Mouse (Mus musculus) CD4-positive, CD25-positive, alpha-beta regulatory T cell, adult 2 months (primary cell): Measurements from ENCODE around the gene Kansl1l.
"Not testable (repeated sequence)": the region's sequence is repeated elsewhere in the genome, so short reads cannot be mapped to it uniquely, and the experiment has no call there.

Experiments
- DNase-seq: peaks from one replicate; pipeline ENCODE4 v3.0.0-alpha.2; 2012; ENCODE audit warnings: low read depth, low spot score

Kansl1l gene

DNA sequence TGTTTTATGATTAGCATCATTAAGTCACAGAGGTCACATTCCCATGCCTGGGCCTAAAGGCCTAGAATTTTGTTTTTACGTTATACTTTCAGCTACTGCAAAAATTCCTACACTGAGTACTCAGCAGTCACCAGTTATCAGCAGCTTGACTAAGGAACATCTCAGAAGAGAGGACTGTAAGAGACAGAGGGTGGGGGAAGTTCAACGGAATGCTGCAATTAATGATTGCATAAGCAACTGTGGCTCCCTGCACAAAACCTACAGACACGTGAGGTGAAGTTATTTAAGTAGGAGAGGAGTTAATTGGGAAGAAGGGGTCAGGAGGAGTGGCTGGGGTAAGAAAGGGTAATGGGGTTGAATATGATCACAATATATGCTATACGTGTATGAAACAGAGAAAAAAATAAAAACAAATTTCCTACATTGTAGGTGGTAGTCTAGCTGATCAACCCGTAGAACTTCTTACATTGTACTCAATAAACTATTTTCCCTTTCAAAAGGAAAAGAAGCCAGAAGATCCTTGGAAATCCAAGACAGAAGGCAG lies 117.1 kb downstream of the Kansl1l start:
- no peak for DNase-seq

DNA sequence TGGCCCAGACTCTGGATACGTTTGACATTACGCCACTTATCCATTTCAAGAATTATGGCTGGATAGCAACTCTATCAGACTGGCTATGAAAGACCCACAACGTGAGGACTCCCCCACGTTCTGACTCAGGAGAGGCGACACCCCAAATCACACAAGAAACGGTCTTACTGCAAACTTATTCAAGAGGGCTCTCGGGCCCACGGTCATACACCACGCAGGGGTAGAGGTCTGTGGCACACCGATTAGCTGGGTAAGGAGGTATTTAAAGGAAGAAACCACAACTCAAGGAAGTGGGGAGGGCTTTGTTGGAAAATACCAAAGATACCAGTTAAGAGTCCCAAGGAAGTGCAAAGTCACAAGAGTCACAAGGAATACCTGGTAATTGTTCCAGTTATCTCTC lies 117.7 kb downstream of the Kansl1l start:
- DNase-seq, result not testable (repeated sequence)

DNA sequence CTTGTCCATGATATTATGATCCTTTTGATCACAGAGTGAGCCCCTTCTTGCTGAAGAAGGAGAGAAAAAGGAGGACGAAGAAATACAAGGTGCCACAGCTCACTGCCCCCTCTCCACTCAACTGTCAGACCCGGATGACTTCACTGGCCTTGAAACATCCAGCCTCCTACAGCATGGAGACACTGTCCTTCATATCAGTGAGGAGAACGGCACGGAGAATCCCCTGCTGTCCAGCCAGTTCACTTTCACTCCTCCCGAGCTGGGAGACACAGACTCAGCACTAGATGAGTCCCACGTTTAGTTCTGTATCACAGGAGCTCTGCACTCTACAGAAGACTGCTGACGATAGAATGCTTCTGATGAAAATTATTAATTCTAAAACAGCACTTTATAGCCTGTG lies 122.1 kb downstream of the Kansl1l start:
- DNase-seq, result no peak

DNA sequence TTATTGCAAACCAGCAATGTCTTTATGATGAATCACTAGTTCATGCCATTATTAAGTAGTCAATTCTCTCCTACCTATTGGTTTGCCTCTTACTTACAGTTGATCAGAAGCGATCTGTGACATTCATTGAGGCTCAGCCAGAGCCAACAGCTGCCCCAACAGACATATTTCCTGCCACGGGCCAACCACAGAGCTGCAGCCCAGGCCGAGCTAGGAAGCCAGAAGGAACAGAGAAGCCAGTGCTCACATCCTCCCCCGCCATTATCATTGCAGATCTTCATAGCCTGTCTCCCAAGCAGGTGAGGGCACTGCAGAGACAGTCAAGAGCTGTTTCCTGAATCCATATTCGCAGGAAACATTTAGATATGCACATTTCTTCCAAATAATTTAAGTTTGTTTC lies 123.1 kb downstream of the Kansl1l start:
- DNase-seq, result no peak

DNA sequence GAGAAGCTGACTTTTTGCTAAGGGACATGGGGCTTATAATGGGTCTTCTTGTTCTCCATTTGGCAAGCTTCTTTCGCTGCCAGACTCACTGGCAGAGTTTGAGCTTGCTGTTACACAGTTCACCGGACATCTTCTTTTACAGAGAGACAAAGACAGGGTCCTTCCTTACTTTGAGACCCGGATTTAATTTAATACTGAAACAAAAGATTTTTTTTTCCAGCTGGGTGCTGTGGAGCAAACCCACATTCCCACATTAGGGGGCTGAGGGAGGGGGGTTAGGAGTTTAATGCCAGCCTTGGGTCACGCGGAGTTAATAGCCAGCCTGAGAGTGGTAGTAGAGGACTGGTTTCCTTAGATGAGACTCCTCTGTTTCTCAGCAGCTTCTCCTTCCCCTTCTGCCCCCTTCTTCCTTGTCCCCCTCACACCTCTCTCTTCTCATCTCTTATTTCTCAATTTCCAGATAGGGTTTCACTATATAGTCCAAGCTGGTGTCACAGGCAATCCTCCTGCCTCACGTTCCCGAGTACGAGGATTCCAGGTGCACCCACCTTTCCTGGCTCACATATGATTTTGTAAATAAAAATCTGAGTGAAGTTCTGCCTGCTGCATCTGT lies 124.5 kb downstream of the Kansl1l start:
- no peak for DNase-seq

DNA sequence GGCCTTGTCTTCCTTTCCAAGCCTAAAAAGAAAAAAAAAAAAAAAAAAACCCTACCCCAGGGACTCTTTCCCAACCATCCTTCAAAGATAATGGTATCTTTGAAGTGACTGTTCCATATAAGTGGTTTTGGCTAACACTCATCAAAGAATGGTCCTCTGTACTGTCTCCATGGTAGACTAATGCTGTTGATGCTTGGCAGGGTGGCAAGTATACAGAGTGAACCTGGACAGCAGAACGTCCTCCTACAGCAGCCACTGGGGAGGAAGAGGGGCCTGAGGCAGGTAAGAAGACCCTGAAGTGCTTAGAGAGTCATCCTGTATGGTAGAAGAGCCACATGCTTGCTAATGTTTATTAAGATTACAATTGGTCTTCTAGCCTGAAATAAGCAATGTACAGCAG lies 125.1 kb downstream of the Kansl1l start:
- no peak for DNase-seq

DNA sequence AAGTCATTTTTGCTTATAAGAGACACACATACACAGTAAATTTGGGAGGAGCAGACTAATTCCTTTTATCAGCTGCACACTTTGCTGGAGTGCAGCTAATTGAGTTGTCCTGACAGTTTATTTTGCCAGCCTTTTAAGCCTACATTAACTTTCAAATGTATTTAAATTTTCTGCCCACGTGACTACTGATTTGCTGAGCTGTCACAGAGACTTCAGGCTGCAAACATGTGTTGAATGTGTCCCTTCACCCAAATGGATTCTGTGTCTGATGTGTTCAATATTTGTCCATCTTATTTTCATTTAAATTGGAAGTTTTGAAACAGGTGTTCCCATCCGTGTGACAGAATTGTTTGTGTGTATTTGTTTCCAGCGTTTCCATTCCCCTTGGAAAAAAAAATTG lies 125.6 kb downstream of the Kansl1l start:
- no peak for DNase-seq

DNA sequence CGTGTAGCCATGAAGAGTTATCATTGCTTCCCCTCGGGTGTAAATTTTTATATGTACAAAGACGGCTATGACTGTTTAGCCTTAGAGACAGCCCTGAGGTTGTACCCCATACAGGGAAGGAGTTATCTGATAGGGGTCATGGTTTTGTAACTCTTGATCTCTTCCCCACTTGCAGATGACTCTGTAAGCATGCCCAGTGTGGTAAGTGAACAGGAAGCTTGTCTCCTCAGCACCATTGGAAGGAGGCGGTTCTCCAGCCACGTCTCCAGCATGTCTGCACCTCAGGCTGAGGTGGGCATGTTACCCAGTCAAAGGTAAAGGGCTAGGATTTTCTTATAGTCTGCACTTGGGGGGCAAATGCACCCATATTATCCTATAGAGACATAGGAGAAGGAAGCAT lies 134.4 kb downstream of the Kansl1l start:
- DNase-seq, result no peak

DNA sequence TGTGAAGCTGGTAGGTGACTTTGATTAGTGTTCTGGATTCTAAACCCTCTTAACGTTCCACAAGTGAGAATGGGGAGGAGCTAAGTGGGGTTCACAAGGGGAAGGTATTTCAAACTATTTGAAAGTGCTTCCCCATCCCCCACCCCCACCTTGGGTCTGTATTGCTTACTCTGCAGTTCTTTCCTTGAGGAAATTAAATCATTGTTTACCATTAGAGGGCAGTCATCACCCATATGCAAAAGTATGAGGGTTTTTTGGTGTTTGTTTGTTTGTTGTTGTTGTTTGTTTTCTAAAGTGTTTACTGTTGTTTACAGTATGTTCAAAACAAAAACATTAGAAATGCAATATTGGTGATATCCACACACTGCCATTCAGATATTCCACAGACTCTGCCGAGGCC lies 138.7 kb downstream of the Kansl1l start:
- peak; percentile 14 for DNase-seq

DNA sequence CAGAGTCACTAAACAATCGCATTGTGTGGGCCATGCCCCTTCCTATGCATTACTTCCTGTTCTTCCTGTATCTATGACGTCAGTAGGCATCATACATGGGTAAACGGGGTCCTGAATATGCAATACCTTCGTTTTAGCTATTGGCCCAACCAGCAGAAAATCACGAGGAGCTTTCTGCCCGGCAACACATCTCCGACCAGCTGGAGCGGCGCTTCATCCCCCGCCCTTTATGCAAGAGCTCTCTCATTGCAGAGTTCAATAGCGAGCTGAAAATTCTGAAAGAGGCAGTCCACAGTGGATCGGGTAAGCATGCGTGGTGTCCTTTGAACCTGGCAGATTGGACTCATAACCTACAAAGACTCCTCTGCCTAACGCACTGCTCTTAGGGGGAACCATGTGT lies 139.4 kb downstream of the Kansl1l start:
- no peak for DNase-seq

DNA sequence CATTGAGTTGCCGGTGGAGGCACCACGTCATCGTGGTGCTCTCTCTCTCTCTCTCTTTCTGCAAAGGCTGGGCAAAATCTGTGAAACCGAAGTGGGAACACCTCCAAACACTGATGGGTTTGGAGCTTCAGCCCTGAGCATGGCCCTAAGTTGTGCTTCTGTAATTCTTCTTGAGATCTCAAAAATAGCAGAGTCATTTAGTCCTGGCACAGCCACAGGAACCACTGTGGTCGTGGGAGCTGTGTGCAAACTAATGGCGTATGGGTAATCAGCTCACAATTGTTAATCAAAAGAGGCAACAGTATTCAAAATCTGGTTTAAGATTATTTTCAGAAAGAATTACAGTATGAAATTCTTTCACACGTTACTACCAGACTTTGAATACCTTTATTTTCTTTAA lies 144.6 kb downstream of the Kansl1l start:
- DNase-seq, result no peak

DNA sequence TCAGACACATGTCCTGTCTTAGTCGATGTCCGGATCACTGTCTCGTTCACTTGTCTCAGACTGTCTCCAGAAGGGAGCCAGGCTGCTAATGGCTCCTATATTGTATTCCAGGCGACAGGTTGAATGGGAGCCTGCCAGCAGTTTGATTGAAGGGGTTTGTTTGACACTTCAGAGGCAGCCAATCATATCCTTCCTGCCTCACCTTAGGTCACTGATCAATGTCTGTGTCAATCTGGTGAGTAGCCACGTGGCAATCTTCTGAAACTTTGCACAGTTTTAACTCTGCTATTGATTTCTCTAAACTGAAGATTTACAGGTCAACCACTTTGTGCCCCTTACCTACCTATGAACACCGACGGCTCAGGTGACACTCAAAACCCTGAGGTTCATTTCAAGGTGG lies 145.9 kb downstream of the Kansl1l start:
- no peak for DNase-seq
